Mouse (Mus musculus) midbrain, embryonic 11.5 days (tissue): ENCODE results near the gene Lmcd1. TPM values are rescaled to one million over a fixed set of nuclear protein-coding genes. Genes with fewer than 3 reads are reported as not detected.
A peak's percentile ranks its signal among the peaks of the same experiment; 100 is the strongest.

Experiments
- ATAC-seq: fragments of 200-750 bp; cut with Nextera tagmentation; 2 replicates; pipeline ENCODE4 v1.8.0; 2017; ENCODE audit warnings: moderate TSS enrichment, moderate library complexity; ENCODE audit not compliant: low FRiP score
- DNase-seq: peaks from one replicate; pipeline ENCODE4 v3.0.0; 2015; ENCODE audit warnings: low spot score; ENCODE audit errors: missing footprints
- H3K27ac ChIP-seq: fragments of 300-500 bp; sonication (generic); 2 replicates; pipeline ENCODE4 v1.5.1; 2014; ENCODE audit warnings: low read depth, low read length
- H3K27me3 ChIP-seq: fragments of 300-500 bp; sonication (generic); 2 replicates; pipeline ENCODE4 v1.6.1; 2014; ENCODE audit warnings: mild to moderate bottlenecking, low read length, moderate library complexity, mixed read lengths; ENCODE audit not compliant: control insufficient read depth, insufficient read depth
- H3K36me3 ChIP-seq: fragments of 300-500 bp; sonication (generic); 2 replicates; pipeline ENCODE4 v1.6.1; 2014; ENCODE audit warnings: mild to moderate bottlenecking, low read length, moderate library complexity, mixed read lengths; ENCODE audit not compliant: control insufficient read depth, insufficient read depth
- H3K4me1 ChIP-seq: fragments of 300-500 bp; sonication (generic); 2 replicates; pipeline ENCODE4 v1.6.1; 2014; ENCODE audit warnings: low read length; ENCODE audit not compliant: control insufficient read depth, insufficient read depth
- H3K4me2 ChIP-seq: fragments of 300-500 bp; sonication (generic); 2 replicates; pipeline ENCODE4 v1.6.1; 2014; ENCODE audit warnings: mild to moderate bottlenecking, moderate library complexity
- H3K4me3 ChIP-seq: fragments of 300-500 bp; sonication (generic); 2 replicates; pipeline ENCODE4 v1.5.1; 2014; ENCODE audit warnings: low read depth, low read length
- H3K9ac ChIP-seq: fragments of 300-500 bp; sonication (generic); 2 replicates; pipeline ENCODE4 v1.6.1; 2014; ENCODE audit warnings: low read length
- H3K9me3 ChIP-seq: fragments of 300-500 bp; sonication (generic); 2 replicates; pipeline ENCODE4 v1.6.1; 2016; ENCODE audit warnings: low read length; ENCODE audit not compliant: control insufficient read depth
- WGBS: fragments of 180-500 bp; shearing (Covaris S2); extraction: QIAGEN DNeasy Blood & Tissue Kit; methylation state at CpG from one replicate; pipeline ENCODE4 v1.1.7; 2014; 5-methylcytosine and 5-hydroxymethylcytosine counted together
- polyA plus RNA-seq: library from polyadenylated mRNA; unstranded; fragments of >200 nt; fragmentation: Nextera tagmentation; extraction: Ambion mirVana; gene quantifications from 2 replicates; pipeline ENCODE4 v1.2.1, GENCODE M21; 2014

The Lmcd1 gene
- polyA plus RNA-seq, 1 experiment from 2014 or later = 3.0 TPM

DNA sequence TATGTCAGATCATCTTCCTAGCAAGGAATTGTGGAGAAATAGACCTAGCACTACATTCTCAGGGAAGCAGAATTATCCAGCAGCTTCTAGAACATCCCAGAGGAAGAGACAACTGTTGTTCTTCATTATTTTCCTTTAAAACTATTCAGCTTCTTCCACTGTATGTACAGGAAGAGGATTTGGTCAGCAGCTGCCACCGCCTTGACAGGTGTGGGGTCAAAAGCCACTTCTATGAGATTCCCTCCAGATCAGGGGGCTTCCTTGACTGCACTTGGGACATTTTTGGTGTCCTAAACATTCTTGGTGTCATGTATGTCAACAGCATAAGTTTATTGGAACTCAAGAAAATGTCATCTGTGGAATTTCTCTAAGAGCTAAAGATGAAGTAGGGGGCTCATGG is 5.2 kb downstream of the Lmcd1 start:
- peak; percentile 21 for DNase-seq
- ATAC-seq = no peak
- 97% methylated on average over 1 of the region's 1 CpGs for WGBS
- Histone ChIP-seq H3K4me3 (no peak overlapping the region), H3K36me3 (no peaks in the 10 kb centered on the region), H3K4me1 (peaks cover 6% of the 10 kb centered on the region; the same call in 1 of the 2 replicates), H3K4me2 (no peak overlapping the region), H3K9me3 (no peaks in the 10 kb centered on the region), H3K27me3 (no peaks in the 10 kb centered on the region), H3K27ac (no peak overlapping the region), H3K9ac (no peak overlapping the region)

GRCm38 (mm10) chr6:112280161-112280560 is 6.6 kb downstream of the Lmcd1 start:
- Histone ChIP-seq H3K27me3 (no peaks in the 10 kb centered on the region), H3K4me1 (no peaks in the 10 kb centered on the region), H3K27ac (no peak overlapping the region), H3K36me3 (no peaks in the 10 kb centered on the region), H3K9ac (no peak overlapping the region), H3K9me3 (no peaks in the 10 kb centered on the region), H3K4me2 (no peak overlapping the region), H3K4me3 (no peak overlapping the region)
- ATAC-seq = no peak
- 97% methylated on average over 2 of the region's 2 CpGs for WGBS
- DNase-seq = no peak

DNA sequence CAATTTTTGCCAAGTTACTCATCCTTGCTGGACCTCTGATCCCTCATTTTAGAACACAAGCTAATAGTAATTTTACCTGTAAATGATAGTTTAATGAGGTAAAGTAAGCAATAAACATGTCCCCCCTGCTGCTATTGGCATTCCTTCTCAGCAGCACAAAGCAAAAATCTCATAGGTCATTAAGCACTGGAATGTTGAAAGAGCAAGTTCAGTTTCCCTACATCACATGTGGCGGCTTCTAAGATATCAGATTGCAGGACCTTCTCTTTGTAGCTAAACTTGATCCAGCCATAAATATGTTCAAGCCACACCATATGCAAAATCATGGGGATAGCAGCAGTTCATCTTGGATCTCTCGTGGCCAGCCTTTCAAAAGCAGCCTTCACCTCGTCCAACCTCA is 7.4 kb downstream of the Lmcd1 start:
- Histone ChIP-seq H3K27ac (no peak overlapping the region), H3K4me1 (no peaks in the 10 kb centered on the region), H3K36me3 (no peaks in the 10 kb centered on the region), H3K27me3 (no peaks in the 10 kb centered on the region), H3K4me2 (no peak overlapping the region), H3K9me3 (no peaks in the 10 kb centered on the region), H3K4me3 (no peak overlapping the region), H3K9ac (no peak overlapping the region)
- WGBS = 70% methylated on average over 3 of the region's 3 CpGs
- ATAC-seq (no peak), DNase-seq (no peak)

- no peak for ATAC-seq
- Histone ChIP-seq H3K27ac (no peak overlapping the region), H3K9ac (no peak overlapping the region), H3K36me3 (no peaks in the 10 kb centered on the region), H3K4me3 (no peak overlapping the region), H3K4me2 (no peak overlapping the region), H3K4me1 (no peaks in the 10 kb centered on the region), H3K9me3 (no peaks in the 10 kb centered on the region), H3K27me3 (no peaks in the 10 kb centered on the region)
- peak; percentile 21 for DNase-seq
- WGBS = 92% methylated on average over 2 of the region's 2 CpGs
Observed at GRCm38 (mm10) chr6:112281935-112282334, 8.4 kb downstream of the Lmcd1 start.

GRCm38 (mm10) chr6:112284087-112284486 is 10.5 kb downstream of the Lmcd1 start:
- no peaks in the 10 kb centered on the region for H3K36me3 ChIP-seq
- H3K27me3 ChIP-seq = no peaks in the 10 kb centered on the region
- H3K4me2 ChIP-seq = no peak overlapping the region
- no peak overlapping the region for H3K27ac ChIP-seq
- H3K4me1 ChIP-seq = no peaks in the 10 kb centered on the region
- ATAC-seq (no peak), DNase-seq (no peak)
- no peaks in the 10 kb centered on the region for H3K9me3 ChIP-seq
- WGBS = 79% methylated on average over 2 of the region's 2 CpGs
- no peak overlapping the region for H3K9ac ChIP-seq
- H3K4me3 ChIP-seq = no peak overlapping the region

- H3K9me3 ChIP-seq = no peaks in the 10 kb centered on the region
- ATAC-seq = no peak
- H3K4me1 ChIP-seq = no peaks in the 10 kb centered on the region
- H3K4me3 ChIP-seq = no peak overlapping the region
- no peaks in the 10 kb centered on the region for H3K36me3 ChIP-seq
- WGBS = 94% methylated on average over 9 of the region's 9 CpGs
- H3K27ac ChIP-seq = no peak overlapping the region
- no peak for DNase-seq
- no peak overlapping the region for H3K4me2 ChIP-seq
- no peaks in the 10 kb centered on the region for H3K27me3 ChIP-seq
- no peak overlapping the region for H3K9ac ChIP-seq
Observed at GRCm38 (mm10) chr6:112287671-112288070, 14.1 kb downstream of the Lmcd1 start.

DNA sequence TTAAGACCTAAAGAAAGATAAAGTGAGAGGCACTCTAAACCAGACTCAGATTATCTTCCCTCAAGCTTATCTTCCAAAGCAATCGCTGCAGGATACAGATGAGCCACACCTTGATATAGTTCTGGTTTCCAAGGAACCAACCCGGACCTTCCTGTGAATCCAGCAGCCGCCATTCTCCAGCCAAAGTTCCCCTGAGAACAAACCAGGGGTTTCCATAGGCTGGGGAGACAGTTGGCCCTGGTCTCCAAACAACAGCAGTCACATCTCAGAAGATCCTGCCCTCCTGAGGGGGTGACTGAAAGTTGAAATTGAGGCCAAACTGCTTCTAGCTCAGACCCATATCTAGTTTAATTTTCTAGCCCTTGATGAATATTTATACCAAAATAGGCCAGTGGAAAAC is 14.7 kb downstream of the Lmcd1 start:
- H3K4me2 ChIP-seq = no peak overlapping the region
- no peaks in the 10 kb centered on the region for H3K4me1 ChIP-seq
- H3K9me3 ChIP-seq = no peaks in the 10 kb centered on the region
- no peaks in the 10 kb centered on the region for H3K27me3 ChIP-seq
- 92% methylated on average over 3 of the region's 3 CpGs for WGBS
- peak; percentile 72 for DNase-seq
- H3K36me3 ChIP-seq = no peaks in the 10 kb centered on the region
- no peak overlapping the region for H3K27ac ChIP-seq
- no peak for ATAC-seq
- no peak overlapping the region for H3K9ac ChIP-seq
- no peak overlapping the region for H3K4me3 ChIP-seq

GRCm38 (mm10) chr6:112291146-112291545 is 17.6 kb downstream of the Lmcd1 start:
- 79% methylated on average over 4 of the region's 4 CpGs for WGBS
- ATAC-seq = no peak
- H3K36me3 ChIP-seq = no peaks in the 10 kb centered on the region
- no peak overlapping the region for H3K4me3 ChIP-seq
- H3K9me3 ChIP-seq = no peaks in the 10 kb centered on the region
- no peak overlapping the region for H3K9ac ChIP-seq
- H3K4me1 ChIP-seq = no peaks in the 10 kb centered on the region
- no peak for DNase-seq
- H3K4me2 ChIP-seq = no peak overlapping the region
- no peaks in the 10 kb centered on the region for H3K27me3 ChIP-seq
- no peak overlapping the region for H3K27ac ChIP-seq

DNA sequence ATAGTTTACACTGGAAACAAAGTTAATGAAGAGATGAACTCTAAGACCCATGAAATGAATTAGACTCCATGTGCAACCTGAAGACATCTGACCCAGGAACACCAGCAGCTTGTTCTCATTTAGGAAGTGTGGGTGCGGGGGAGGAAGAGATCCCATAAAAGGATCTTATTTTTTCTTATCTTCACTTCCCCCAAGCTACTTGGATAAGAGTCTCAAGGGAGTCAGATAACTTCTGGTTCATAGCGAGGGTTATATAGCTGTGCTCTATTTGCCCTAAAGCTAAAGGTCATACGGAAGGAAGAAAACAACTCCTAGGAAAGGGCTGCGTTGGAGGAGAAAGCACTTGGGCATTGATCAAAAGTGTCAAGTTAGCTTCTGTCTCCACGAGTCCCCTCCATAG is 19.8 kb downstream of the Lmcd1 start:
- Histone ChIP-seq H3K4me1 (no peaks in the 10 kb centered on the region), H3K36me3 (no peaks in the 10 kb centered on the region), H3K9ac (no peak overlapping the region), H3K4me2 (no peak overlapping the region), H3K27me3 (no peaks in the 10 kb centered on the region), H3K9me3 (no peaks in the 10 kb centered on the region), H3K4me3 (no peak overlapping the region), H3K27ac (no peak overlapping the region)
- WGBS = 76% methylated on average over 5 of the region's 5 CpGs
- DNase-seq (peak; percentile 47), ATAC-seq (no peak)

DNA sequence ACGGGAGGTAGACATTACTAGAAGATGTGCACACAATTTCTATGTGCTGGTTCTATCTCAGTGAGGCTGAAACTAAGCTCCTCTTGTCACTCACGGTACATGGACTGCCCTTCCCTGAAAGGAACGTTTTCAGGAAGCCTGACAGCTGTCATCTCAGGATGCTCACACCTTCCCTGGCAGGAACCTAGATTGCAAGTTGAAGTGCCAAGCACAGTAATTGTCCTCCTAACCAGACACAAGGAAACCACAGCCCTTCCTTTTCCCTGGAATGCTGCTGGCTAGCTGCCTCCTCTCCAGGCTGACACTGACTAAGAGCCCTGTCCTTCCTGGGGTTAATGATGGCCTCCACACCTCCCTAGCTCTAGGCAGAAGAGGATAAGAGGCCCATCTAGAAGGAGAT is 21.7 kb downstream of the Lmcd1 start:
- peak; percentile 57 for DNase-seq
- 72% methylated on average over 3 of the region's 3 CpGs for WGBS
- no peak overlapping the region for H3K4me2 ChIP-seq

More for the DNA sequence above, 21.7 kb downstream of the Lmcd1 start:
- no peak overlapping the region for H3K27ac ChIP-seq
- no peaks in the 10 kb centered on the region for H3K9me3 ChIP-seq
- H3K4me1 ChIP-seq = no peaks in the 10 kb centered on the region
- no peak overlapping the region for H3K4me3 ChIP-seq
- H3K9ac ChIP-seq = no peak overlapping the region
- H3K36me3 ChIP-seq = no peaks in the 10 kb centered on the region
- no peak for ATAC-seq
- H3K27me3 ChIP-seq = no peaks in the 10 kb centered on the region
